Mouse (Mus musculus): ENCODE results near the gene Slc28a1. TPM values are rescaled to one million over a fixed set of nuclear protein-coding genes. Genes with fewer than 3 reads are reported as not detected.

Gene Slc28a1
- total and polyA plus RNA-seq, 3 experiments: not detected

DNA sequence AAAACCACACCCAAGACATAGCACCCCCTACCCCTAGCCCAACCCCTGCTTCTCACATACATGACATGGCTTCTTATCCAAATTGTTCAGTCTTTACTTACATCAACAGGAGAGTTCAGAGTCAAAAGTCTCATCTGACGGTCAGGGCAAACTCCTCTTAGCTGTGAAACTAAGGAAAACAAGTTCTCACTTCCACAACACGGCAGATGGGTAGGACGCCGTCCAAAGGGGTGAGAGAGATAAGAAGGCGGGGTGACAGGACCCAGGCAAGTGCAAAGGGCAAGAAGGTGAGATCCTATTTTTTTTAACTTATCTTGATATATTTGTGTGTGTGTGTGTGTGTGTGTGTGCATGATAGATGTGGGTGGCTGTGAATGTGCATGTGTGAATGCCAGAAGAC is 9.0 kb downstream of the Slc28a1 start:
- Histone ChIP-seq H3K27ac (ENCODE audit: control insufficient read depth, low read depth, low read length) (no peak overlapping the region), H3K9ac (ENCODE audit: control insufficient read depth, low read depth, low read length, poor library complexity, severe bottlenecking) (no peak overlapping the region), H3K9me3 (replicated peaks; ENCODE audit: insufficient read depth, low read length) (no peaks in the 10 kb centered on the region), H3K36me3 (ENCODE audit: control insufficient read depth in 1 of 2, insufficient read depth in 2 of 2, low read length in 2 of 2) (no peaks in the 10 kb centered on the region; a peak in 1 of 4 replicates), H3K27me3 (ENCODE audit: control insufficient read depth in 1 of 2, insufficient read depth in 2 of 2, low read length in 2 of 2) (peaks cover 0 to 4% of the 10 kb centered on the region in 2 experiments; a peak in 3 of 4 replicates), H3K4me3 (ENCODE audit: control insufficient read depth in 1 of 2, insufficient read depth in 1 of 2, low read depth in 2 of 2, low read length in 2 of 2) (no peak overlapping the region), H3K4me1 (ENCODE audit: control insufficient read depth in 1 of 2, insufficient read depth in 2 of 2, low read length in 2 of 2) (peaks cover 0 to 11% of the 10 kb centered on the region in 2 experiments; a peak in 1 of 4 replicates), H3K79me2 (ENCODE audit: control insufficient read depth, insufficient read depth, low read length, poor library complexity) (no peaks in the 10 kb centered on the region)
- TF ChIP-seq MAFK (IDR thresholded peaks at IDR 0.05; ENCODE audit: borderline replicate concordance, low read depth, low read length) (no peak), RCOR1 (IDR thresholded peaks at IDR 0.05; ENCODE audit: low read depth, low read length) (no peak), UBTF (IDR thresholded peaks at IDR 0.05; ENCODE audit: borderline replicate concordance, insufficient read depth, low read depth, low read length) (no peak)
- DNase-seq (ENCODE audit: low read depth, low spot score): no peak

- H3K36me3 ChIP-seq (ENCODE audit: control insufficient read depth in 1 of 2, insufficient read depth in 2 of 2, low read length in 2 of 2): no peaks in the 10 kb centered on the region; a peak in 1 of 4 replicates
- DNase-seq (ENCODE audit: low read depth, low spot score): no peak
- TF ChIP-seq RCOR1 (IDR thresholded peaks at IDR 0.05; ENCODE audit: low read depth, low read length) (no peak), GATA1 (IDR thresholded peaks at IDR 0.05; ENCODE audit: low read depth, low read length) (0 out of 2 replicates have a peak, but pooled peaks have one; percentile 21)
- H3K4me1 ChIP-seq (ENCODE audit: control insufficient read depth in 1 of 2, insufficient read depth in 2 of 2, low read length in 2 of 2): peaks cover 0 to 11% of the 10 kb centered on the region in 2 experiments; a peak in 1 of 4 replicates
- no peaks in the 10 kb centered on the region for H3K9me3 ChIP-seq (replicated peaks; ENCODE audit: insufficient read depth, low read length)
- no peak overlapping the region for H3K27ac ChIP-seq (ENCODE audit: control insufficient read depth, low read depth, low read length)
- no peaks in the 10 kb centered on the region for H3K79me2 ChIP-seq (ENCODE audit: control insufficient read depth, insufficient read depth, low read length, poor library complexity)
- peaks cover 0 to 4% of the 10 kb centered on the region in 2 experiments; a peak in 3 of 4 replicates for H3K27me3 ChIP-seq (ENCODE audit: control insufficient read depth in 1 of 2, insufficient read depth in 2 of 2, low read length in 2 of 2)
- H3K4me3 ChIP-seq (ENCODE audit: control insufficient read depth in 1 of 2, insufficient read depth in 1 of 2, low read depth in 2 of 2, low read length in 2 of 2): no peak overlapping the region
- no peak overlapping the region for H3K9ac ChIP-seq (ENCODE audit: control insufficient read depth, low read depth, low read length, poor library complexity, severe bottlenecking)
These were observed 10.2 kb downstream of the Slc28a1 start for GRCm38 (mm10) chr7:81124773-81125172.

DNA sequence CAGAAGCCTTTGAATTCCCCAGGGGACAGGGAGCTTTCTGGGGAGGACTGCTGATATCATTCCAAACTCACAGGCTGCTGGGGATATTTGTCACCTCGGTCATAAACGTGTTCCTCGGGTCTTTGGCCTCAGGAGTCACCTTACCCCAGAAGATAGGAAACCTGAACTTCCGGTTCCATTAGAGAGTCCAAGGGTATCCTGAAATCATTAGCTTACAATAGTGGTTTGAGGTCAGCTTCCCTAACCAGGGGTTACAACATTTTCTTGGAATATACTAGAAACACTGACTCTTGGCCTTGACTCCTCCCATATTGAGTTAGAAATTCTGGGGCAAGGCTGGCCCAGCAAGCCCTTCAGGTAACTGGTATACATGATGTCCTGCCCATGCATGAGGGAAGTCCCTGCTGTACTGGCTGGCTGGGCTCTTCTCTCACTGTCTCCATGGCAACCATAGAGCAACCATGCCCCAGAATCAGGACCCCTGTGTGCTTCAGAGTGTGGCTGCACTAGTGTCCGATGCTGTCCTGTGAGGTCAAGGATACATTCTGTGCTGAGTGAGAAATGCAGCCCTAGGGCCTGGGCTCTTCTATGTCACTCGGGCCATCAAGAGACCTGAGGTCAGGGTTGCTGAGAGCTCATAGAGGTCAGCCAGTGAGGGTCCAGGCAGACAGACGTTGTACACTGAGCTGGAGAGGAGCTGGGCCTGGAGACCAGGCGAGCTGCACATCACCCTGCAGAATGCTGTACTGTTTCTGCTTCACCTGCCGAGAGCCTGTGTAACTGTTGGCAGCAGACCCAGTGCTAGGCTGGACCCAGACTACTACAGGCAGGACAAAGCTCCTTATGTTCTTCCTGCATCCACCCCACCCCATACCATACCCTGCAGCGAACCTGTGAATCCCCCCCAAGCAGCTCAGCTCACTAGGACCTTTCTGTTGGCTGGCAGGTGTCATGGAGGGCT is 10.9 kb downstream of the Slc28a1 start:
- Histone ChIP-seq H3K4me1 (ENCODE audit: control insufficient read depth in 1 of 2, insufficient read depth in 2 of 2, low read length in 2 of 2) (peaks cover 0 to 11% of the 10 kb centered on the region in 2 experiments; a peak in 1 of 4 replicates), H3K9me3 (replicated peaks; ENCODE audit: insufficient read depth, low read length) (no peaks in the 10 kb centered on the region), H3K9ac (ENCODE audit: control insufficient read depth, low read depth, low read length, poor library complexity, severe bottlenecking) (no peak overlapping the region), H3K36me3 (ENCODE audit: control insufficient read depth in 1 of 2, insufficient read depth in 2 of 2, low read length in 2 of 2) (no peaks in the 10 kb centered on the region; a peak in 1 of 4 replicates), H3K27ac (ENCODE audit: control insufficient read depth, low read depth, low read length) (no peak overlapping the region), H3K27me3 (ENCODE audit: control insufficient read depth in 1 of 2, insufficient read depth in 2 of 2, low read length in 2 of 2) (peaks cover 0 to 4% of the 10 kb centered on the region in 2 experiments; a peak in 3 of 4 replicates), H3K4me3 (ENCODE audit: control insufficient read depth in 1 of 2, insufficient read depth in 1 of 2, low read depth in 2 of 2, low read length in 2 of 2) (no peak overlapping the region), H3K79me2 (ENCODE audit: control insufficient read depth, insufficient read depth, low read length, poor library complexity) (no peaks in the 10 kb centered on the region)
- TF ChIP-seq USF2 (IDR thresholded peaks at IDR 0.05; ENCODE audit: borderline replicate concordance in 1 of 2, insufficient read depth in 1 of 2, low read depth in 1 of 2, low read length in 2 of 2) (no peak), ZMIZ1 (IDR thresholded peaks at IDR 0.05; ENCODE audit: low read depth, low read length) (no peak)
- DNase-seq (ENCODE audit: low read depth, low spot score): no peak

Measured in MEL (cell line).